In genomic region chr19:36701366-36701765, GRCm38 (mm10) we compare ENCODE assay signal across 13 mouse cellular contexts. TPM values are rescaled to one million over a fixed set of nuclear protein-coding genes. Genes with fewer than 3 reads are reported as not detected.
DNase-seq lines count a peak whose midpoint lies in the region; ATAC-seq and TF ChIP-seq lines count a peak whose summit lies in the region.
"Had no signal": no experiment of that assay in that cellular context is flagged by ENCODE, and none has a peak within 500 bp of the region (broad histone marks: within the 10 kb centered on the region; RNA-seq: fewer than 3 reads in every experiment).

No protein-coding gene starts in this region.

- H3K27ac ChIP-seq in heart, embryonic 15.5 days: peak overlapping the region; percentile 48
- H3K27ac ChIP-seq in lung, embryonic 15.5 days: peak overlapping the region; percentile 89
- peak overlapping the region; percentile 39; the same call in 1 of the 2 replicates for H3K27ac ChIP-seq in cortical plate, adult 2 months (ENCODE audit: insufficient read depth, low read length)
- 0 out of 2 replicates have a peak overlapping the region, but pooled peaks have one; percentile 22 for H3K27ac ChIP-seq in small intestine, adult 2 months (ENCODE audit: insufficient read depth, low read depth, low read length)
- H3K27ac ChIP-seq: limb, embryonic 12.5 days had no signal

- no peak overlapping the region for H3K9ac ChIP-seq in heart, embryonic 15.5 days
- H3K9ac ChIP-seq in lung, embryonic 15.5 days: no peak overlapping the region
- H3K9ac ChIP-seq: limb, embryonic 12.5 days had no signal

- H3K36me3 ChIP-seq in heart, embryonic 15.5 days: no peaks in the 10 kb centered on the region
- no peaks in the 10 kb centered on the region for H3K36me3 ChIP-seq in lung, embryonic 15.5 days
- H3K36me3 ChIP-seq in small intestine, adult 2 months (ENCODE audit: control insufficient read depth, insufficient read depth, low read length): no peaks in the 10 kb centered on the region
- H3K36me3 ChIP-seq: limb, embryonic 12.5 days had no signal

- no peak overlapping the region for H3K4me3 ChIP-seq in heart, embryonic 15.5 days
- H3K4me3 ChIP-seq in lung, embryonic 15.5 days: no peak overlapping the region
- no peak overlapping the region for H3K4me3 ChIP-seq in cortical plate, adult 2 months (ENCODE audit: insufficient read depth, low read length)
- no peak overlapping the region for H3K4me3 ChIP-seq in small intestine, adult 2 months (ENCODE audit: low read depth, low read length)
- H3K4me3 ChIP-seq: limb, embryonic 12.5 days had no signal

- H3K4me2 ChIP-seq in heart, embryonic 15.5 days: no peak overlapping the region
- no peak overlapping the region for H3K4me2 ChIP-seq in lung, embryonic 15.5 days
- H3K4me2 ChIP-seq: limb, embryonic 12.5 days had no signal

- peaks cover 54% of the 10 kb centered on the region for H3K4me1 ChIP-seq in heart, embryonic 15.5 days (replicated peaks)
- H3K4me1 ChIP-seq in lung, embryonic 15.5 days: peaks cover 71% of the 10 kb centered on the region
- peaks cover 9% of the 10 kb centered on the region for H3K4me1 ChIP-seq in cortical plate, adult 2 months (ENCODE audit: control insufficient read depth, insufficient read depth, low read length)
- H3K4me1 ChIP-seq in small intestine, adult 2 months (ENCODE audit: control insufficient read depth, insufficient read depth, insufficient read length, low read length): peaks cover 26% of the 10 kb centered on the region; the same call in 1 of the 2 replicates

- no peak for TF ChIP-seq CTCF in cortical plate, adult 2 months (IDR thresholded peaks at IDR 0.05; ENCODE audit: extremely low read depth, insufficient read depth, low read length)
- TF ChIP-seq CTCF in small intestine, adult 2 months (IDR thresholded peaks at IDR 0.05; ENCODE audit: extremely low read depth, insufficient read length, insufficient replicate concordance, low read depth, low read length): no peak

- WGBS in heart, embryonic 15.5 days: 56% methylated on average over 3 of the region's 3 CpGs
- 39% methylated on average over 3 of the region's 3 CpGs for WGBS in lung, embryonic 15.5 days
- WGBS in small intestine, adult 2 months: 67% methylated on average over 3 of the region's 3 CpGs

- TF ChIP-seq POLR2A in cortical plate, adult 2 months (IDR thresholded peaks at IDR 0.05; ENCODE audit: extremely low read depth, insufficient read depth, low read length): no peak
- TF ChIP-seq POLR2A in small intestine, adult 2 months (IDR thresholded peaks at IDR 0.05; ENCODE audit: low read depth, low read length): no peak

- no peak for ATAC-seq in heart, embryonic 15.5 days (replicated peaks; ENCODE audit: insufficient number of reproducible peaks, insufficient read depth, low FRiP score, low read depth)
- no peak for ATAC-seq in lung, embryonic 15.5 days (ENCODE audit: borderline replicate concordance, extremely low read depth, low FRiP score, low TSS enrichment)

- H3K27me3 ChIP-seq in heart, embryonic 15.5 days: no peaks in the 10 kb centered on the region
- no peaks in the 10 kb centered on the region for H3K27me3 ChIP-seq in lung, embryonic 15.5 days
- H3K27me3 ChIP-seq in small intestine, adult 2 months (ENCODE audit: control insufficient read depth, insufficient read depth, low read length): no peaks in the 10 kb centered on the region
- H3K27me3 ChIP-seq: limb, embryonic 12.5 days had no signal

- DNase-seq in heart, postnatal 10 days: no peak
- no peak for DNase-seq in lung, postnatal 36 days
- DNase-seq in c-Kit-positive CD71-positive TER-119-positive erythroid progenitor cells, embryonic 14.5 days (ENCODE audit: low spot score): no peak
- DNase-seq in urinary bladder, adult 18-20 months (ENCODE audit: low spot score in 2 of 2): no peak
- DNase-seq: cerebellum, adult 9-10 months; kidney, adult 9 months; thymus, adult 18-20 months had no signal

- intact Hi-C loops in heart, postnatal 10 days (cut with DNase I): no loop called here

- H3K9me3 ChIP-seq in heart, embryonic 15.5 days (replicated peaks): no peaks in the 10 kb centered on the region
- no peaks in the 10 kb centered on the region for H3K9me3 ChIP-seq in lung, embryonic 15.5 days
- H3K9me3 ChIP-seq: limb, embryonic 12.5 days had no signal

RNA-seq across cellular contexts. Expression of gene Ppp1r3c, which starts 35.1 kb away (rescaled TPM):
- 82.2 and 93.0 TPM in 2 replicates for polyA plus RNA-seq in heart, embryonic 15.5 days (2015; fragmentation: Nextera tagmentation; extraction: Ambion mirVana)
- 10 to 100 TPM; 72.2 to 86.1 TPM for total RNA-seq in heart, postnatal 10 days (2021)
- polyA plus RNA-seq in lung, embryonic 15.5 days (2015; fragmentation: Nextera tagmentation; extraction: Ambion mirVana): 83.4 and 84.3 TPM in 2 replicates
- polyA plus RNA-seq in cortical plate, adult 2 months (2012; rRNA removed): 35.1 and 35.3 TPM in 2 replicates
- 0.55 and 0.75 TPM in 2 replicates for polyA plus RNA-seq in small intestine, adult 2 months (2012; rRNA removed)
- total RNA-seq: monocyte, adult 5-6 weeks had no signal

Comparison
In these comparisons a context has a peak if more than half of its experiments do, and no peak if none do; other contexts are left out.
1. H3K27ac ChIP-seq: peak in every context shown above with its lines; median percentile 89 in lung, embryonic 15.5 days; 48 in heart, embryonic 15.5 days; 39 in cortical plate, adult 2 months; 22 in small intestine, adult 2 months.
2. RNA of gene Ppp1r3c, which starts 35.1 kb away (polyA plus RNA-seq): 82.2 to 93.0 TPM in heart, embryonic 15.5 days, 83.4 to 84.3 TPM in lung, embryonic 15.5 days and 35.1 to 35.3 TPM in cortical plate, adult 2 months; 0.55 to 0.75 TPM in small intestine, adult 2 months; every median in the first group is over 10 times any median in the second.